Mouse (Mus musculus) ES-Bruce4 (cell line): ENCODE results near the gene Qpct.

Experiments used
- CTCF ChIP-seq: IDR thresholded peaks from one replicate; pipeline ENCODE4 v1.8.1; 2011; ENCODE audit warnings: low read depth, low read length
- EP300 ChIP-seq: IDR thresholded peaks from 2 replicates; pipeline ENCODE4 v1.6.1; 2011; ENCODE audit warnings: low read depth, low read length; ENCODE audit not compliant: insufficient read depth
- POLR2A ChIP-seq: IDR thresholded peaks from one replicate; pipeline ENCODE4 v1.8.1; 2011; ENCODE audit warnings: low read length; ENCODE audit not compliant: insufficient read depth

- TF ChIP-seq CTCF (no peak), POLR2A (no peak), EP300 (no peak)
These were observed 16.9 kb downstream of the Qpct start for GRCm38 (mm10) chr17:79068581-79068980.
